Mouse (Mus musculus) G1E (cell line): ENCODE measurements around the gene Znrf1.

Source experiments
- CTCF ChIP-seq: IDR thresholded peaks from 2 replicates; pipeline ENCODE4 v1.5.1; 2012; ENCODE audit warnings: low read depth, low read length, inconsistent platforms, mixed read lengths
- GATA1 ChIP-seq: IDR thresholded peaks from 2 replicates; pipeline ENCODE4 v1.6.1; 2012; ENCODE audit warnings: borderline replicate concordance, low read length, inconsistent platforms, mixed read lengths
- GATA2 ChIP-seq: IDR thresholded peaks from 2 replicates; pipeline ENCODE4 v1.6.1; 2012; ENCODE audit warnings: low read depth, low read length, inconsistent platforms, borderline replicate concordance
- POLR2AphosphoS5 ChIP-seq: IDR thresholded peaks from 2 replicates; pipeline ENCODE4 v1.6.1; 2012; ENCODE audit warnings: low read depth, low read length, inconsistent platforms; ENCODE audit not compliant: insufficient replicate concordance
- TAL1 ChIP-seq: conservative IDR thresholded peaks from 2 replicates; pipeline ENCODE4 v1.6.1; 2012; ENCODE audit warnings: low read depth, low read length, inconsistent platforms, mixed read lengths

GRCm38 (mm10) chr8:111628401-111628800 is 92.5 kb downstream of the Znrf1 start:
- no peak for TF ChIP-seq CTCF
- TF ChIP-seq GATA1: no peak
- TF ChIP-seq TAL1: no peak
- TF ChIP-seq POLR2AphosphoS5: no peak
- no peak for TF ChIP-seq GATA2
